Mouse (Mus musculus) induced T-regulatory cell, adult 2 months (primary cell): ENCODE measurements around the gene Aff4.
"Not testable (repeated sequence)": the region's sequence is repeated elsewhere in the genome, so short reads cannot be mapped to it uniquely, and the experiment has no call there.

ENCODE experiments used
- DNase-seq: peaks from one replicate; pipeline ENCODE4 v3.0.0-alpha.2; 2012; ENCODE audit warnings: low read depth

Aff4 gene

GRCm38 (mm10) chr11:53337684-53338083, 12.9 kb upstream of the Aff4 start:
- DNase-seq = no peak

GRCm38 (mm10) chr11:53341019-53341418, 9.6 kb upstream of the Aff4 start:
- DNase-seq = not testable (repeated sequence)

GRCm38 (mm10) chr11:53342711-53343110, 7.9 kb upstream of the Aff4 start:
- DNase-seq = no peak

GRCm38 (mm10) chr11:53345328-53345727, 5.3 kb upstream of the Aff4 start:
- DNase-seq = peak; percentile 30

GRCm38 (mm10) chr11:53345738-53346137, 4.9 kb upstream of the Aff4 start:
- DNase-seq = no peak

- peak; percentile 79 for DNase-seq
Measured at GRCm38 (mm10) chr11:53351224-53351942, 750 bp downstream of the Aff4 start.

GRCm38 (mm10) chr11:53351943-53352590, 1.4 kb downstream of the Aff4 start:
- no peak for DNase-seq

- DNase-seq = no peak
Measured at GRCm38 (mm10) chr11:53358504-53359155, 8.0 kb downstream of the Aff4 start.

GRCm38 (mm10) chr11:53367032-53367431, 16.4 kb downstream of the Aff4 start:
- no peak for DNase-seq

- DNase-seq = no peak
Measured at GRCm38 (mm10) chr11:53378918-53379317, 28.3 kb downstream of the Aff4 start.

- no peak for DNase-seq
Measured at GRCm38 (mm10) chr11:53383758-53384428, 33.3 kb downstream of the Aff4 start.

GRCm38 (mm10) chr11:53393856-53394255, 43.2 kb downstream of the Aff4 start:
- DNase-seq = no peak

GRCm38 (mm10) chr11:53403638-53404037, 53.0 kb downstream of the Aff4 start:
- DNase-seq = no peak

GRCm38 (mm10) chr11:53411738-53412137, 61.1 kb downstream of the Aff4 start:
- DNase-seq = peak; percentile 33

- DNase-seq = no peak
Measured at GRCm38 (mm10) chr11:53413871-53414270, 63.2 kb downstream of the Aff4 start.

GRCm38 (mm10) chr11:53418048-53418447, 67.4 kb downstream of the Aff4 start:
- no peak for DNase-seq

GRCm38 (mm10) chr11:53423036-53423435, 72.4 kb downstream of the Aff4 start, which contains the start of gene Leap2:
Gene Leap2 (minus strand): TSS chr11:53423170.
- DNase-seq = no peak

GRCm38 (mm10) chr11:53424826-53425225, 74.2 kb downstream of the Aff4 start:
- DNase-seq = no peak

GRCm38 (mm10) chr11:53425251-53425650, 74.6 kb downstream of the Aff4 start:
- no peak for DNase-seq

- DNase-seq = no peak
Measured at GRCm38 (mm10) chr11:53425711-53426255, 75.2 kb downstream of the Aff4 start.

GRCm38 (mm10) chr11:53426914-53427313, 76.3 kb downstream of the Aff4 start:
- not testable (repeated sequence) for DNase-seq
